Mouse (Mus musculus): ENCODE results near the gene Rarres2. TPM values are rescaled to one million over a fixed set of nuclear protein-coding genes. Genes with fewer than 3 reads are reported as not detected.

The Rarres2 gene
- total RNA-seq, 2 experiments from 2014 or later: 13.9 to 22.2 TPM

DNA sequence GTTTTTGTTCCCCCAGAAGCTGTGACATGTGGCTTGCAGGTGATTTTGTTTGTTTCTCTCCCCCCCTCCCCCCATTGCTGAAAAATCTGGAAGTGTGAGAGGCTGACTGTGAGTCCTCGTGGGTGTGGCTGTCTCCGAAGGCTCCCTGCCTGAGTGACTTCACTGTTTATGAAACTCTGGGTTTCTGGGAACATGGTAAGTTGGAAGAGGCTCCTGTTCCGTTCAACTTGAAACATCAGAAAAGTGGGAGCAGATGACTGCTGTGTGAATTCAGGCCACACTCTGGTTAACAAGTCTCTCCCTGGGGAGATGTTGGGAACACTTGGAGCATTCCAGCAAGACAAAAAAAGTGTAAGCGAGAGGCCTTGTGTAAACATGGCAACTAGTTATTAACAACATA, 25.7 kb downstream of the Rarres2 start:
- no peak overlapping the region for H3K4me3 ChIP-seq
- peak overlapping the region; percentile 81 for H3K27ac ChIP-seq
- intact Hi-C loops (cut with DNase I): no loop called here
- TF ChIP-seq CTCF (IDR thresholded peaks at IDR 0.05): no peak
- DNase-seq: peak; percentile 58

DNA sequence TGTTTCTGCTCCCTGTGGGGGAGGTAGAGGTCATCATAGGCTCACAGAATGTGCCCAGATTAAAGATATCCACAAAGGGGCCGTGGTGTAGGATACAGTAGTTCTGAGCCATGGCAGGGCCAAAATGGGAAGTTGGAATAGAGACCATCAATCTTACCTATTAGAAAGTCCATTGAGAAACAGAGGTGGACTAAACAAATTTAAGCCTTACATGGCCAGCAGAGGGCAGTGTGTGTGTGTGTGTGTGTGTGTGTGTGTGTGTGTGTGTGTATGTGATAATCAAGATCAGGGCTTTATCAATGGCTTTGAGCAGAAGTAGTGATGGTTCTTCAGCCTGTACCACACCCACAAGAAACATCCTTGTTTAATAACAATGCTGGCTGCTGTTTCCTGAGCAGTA, 26.3 kb downstream of the Rarres2 start:
- peak; percentile 39 for TF ChIP-seq CTCF (IDR thresholded peaks at IDR 0.05)
- Histone ChIP-seq H3K27ac (peak overlapping the region; percentile 81), H3K4me3 (no peak overlapping the region)
- intact Hi-C loops (cut with DNase I): no loop called here
- peak; percentile 56 for DNase-seq

- H3K27ac ChIP-seq: no peak overlapping the region
- no peak for TF ChIP-seq CTCF (IDR thresholded peaks at IDR 0.05)
- H3K4me3 ChIP-seq: no peak overlapping the region
- intact Hi-C loops (cut with DNase I): no loop called here
- DNase-seq: no peak
These were observed 27.3 kb downstream of the Rarres2 start for GRCm38 (mm10) chr6:48545251-48545650.

GRCm38 (mm10) chr6:48542631-48543030, 30.0 kb downstream of the Rarres2 start:
- H3K4me3 ChIP-seq: no peak overlapping the region
- TF ChIP-seq CTCF (IDR thresholded peaks at IDR 0.05): no peak
- intact Hi-C loops (cut with DNase I): loop anchor here (5.0 kb wide), 1 partner anchor 230 kb away; the partner anchor contains the start of gene Gimap3
- H3K27ac ChIP-seq: peak overlapping the region; percentile 95
- DNase-seq: no peak

GRCm38 (mm10) chr6:48541560-48542450, 30.8 kb downstream of the Rarres2 start:
- peak overlapping the region; percentile 95 for H3K27ac ChIP-seq
- peak; percentile 90 for DNase-seq
- no peak overlapping the region for H3K4me3 ChIP-seq
- TF ChIP-seq CTCF (IDR thresholded peaks at IDR 0.05): no peak
- intact Hi-C loops (cut with DNase I): loop anchor here (2.0 to 5.0 kb wide), 2 partner anchors 101 to 230 kb away; partner anchors contain the start of gene Gimap3

- intact Hi-C loops (cut with DNase I): loop anchor here (2.0 to 5.0 kb wide), 2 partner anchors 102 to 232 kb away; partner anchors contain the start of gene Gimap3
- Histone ChIP-seq H3K27ac (peak overlapping the region; percentile 95), H3K4me3 (no peak overlapping the region)
- TF ChIP-seq CTCF (IDR thresholded peaks at IDR 0.05): no peak
- no peak for DNase-seq
These were observed 31.9 kb downstream of the Rarres2 start for GRCm38 (mm10) chr6:48540721-48541120.

DNA sequence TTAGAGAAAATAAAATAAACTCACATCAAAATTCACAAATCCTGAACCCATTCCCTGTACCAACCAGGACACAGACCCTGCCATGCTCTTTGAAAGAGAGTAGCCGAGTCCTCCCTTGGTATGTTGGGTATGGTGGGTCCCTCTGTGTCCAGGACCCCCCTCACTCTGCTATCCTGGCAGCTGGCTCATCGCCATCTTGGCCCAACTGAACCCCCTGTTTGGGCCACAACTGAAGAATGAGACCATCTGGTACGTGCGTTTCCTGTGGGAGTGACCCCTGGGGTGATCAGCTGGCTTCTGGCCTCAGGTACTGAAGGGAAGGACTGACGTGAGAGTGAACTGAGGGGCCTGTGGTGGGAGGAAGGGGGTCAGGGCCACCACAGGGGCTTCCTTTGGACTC, 32.7 kb downstream of the Rarres2 start:
- Histone ChIP-seq H3K27ac (peak overlapping the region; percentile 95), H3K4me3 (no peak overlapping the region)
- intact Hi-C loops (cut with DNase I): loop anchor here (2.0 to 5.0 kb wide), 2 partner anchors 103 to 232 kb away; partner anchors contain the start of gene Gimap3
- no peak for TF ChIP-seq CTCF (IDR thresholded peaks at IDR 0.05)
- no peak for DNase-seq

GRCm38 (mm10) chr6:48538841-48539737, 33.5 kb downstream of the Rarres2 start:
- intact Hi-C loops (cut with DNase I): no loop called here
- H3K27ac ChIP-seq: peak overlapping the region; percentile 95
- TF ChIP-seq CTCF (IDR thresholded peaks at IDR 0.05): peak; percentile 83
- no peak overlapping the region for H3K4me3 ChIP-seq
- peak; percentile 86 for DNase-seq

DNA sequence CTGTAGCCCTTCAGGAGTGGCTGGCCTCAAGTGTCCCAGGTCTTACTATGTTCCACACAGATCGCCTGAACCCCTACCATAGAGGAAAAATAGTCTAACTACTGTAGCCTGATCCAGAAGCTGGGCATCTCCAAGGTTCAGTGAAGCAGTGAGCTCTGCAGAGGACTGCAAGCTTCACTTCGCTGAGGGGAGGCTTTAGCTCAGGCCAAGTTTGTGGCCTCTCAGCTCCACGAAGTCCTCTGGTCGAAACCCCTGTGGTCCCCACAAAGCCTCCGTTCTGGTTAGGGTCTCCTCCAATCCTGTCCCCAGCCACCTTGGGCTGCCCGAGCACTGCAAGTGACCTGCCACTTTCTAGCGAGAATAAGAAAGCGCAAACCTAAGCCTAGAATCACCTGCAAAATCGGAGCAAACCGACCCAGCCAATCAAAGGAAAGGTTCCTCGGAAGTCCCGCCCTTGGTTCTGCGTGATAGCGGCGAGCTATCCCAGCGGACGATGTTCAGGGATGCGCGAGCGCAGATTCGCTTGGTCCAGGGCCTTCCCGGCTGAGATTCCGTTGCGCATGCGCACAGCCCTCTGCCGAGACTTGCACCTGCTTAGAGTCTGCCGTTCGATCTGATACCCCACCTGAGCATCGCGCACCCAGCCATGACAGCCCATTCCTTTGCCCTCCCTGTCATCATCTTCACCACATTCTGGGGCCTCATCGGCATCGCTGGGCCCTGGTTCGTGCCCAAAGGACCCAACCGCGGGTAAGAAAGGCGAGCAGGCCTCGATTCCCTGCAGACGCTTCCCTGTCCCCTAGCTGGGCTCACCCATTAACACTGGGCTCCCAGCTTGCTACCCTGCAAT, 35.3 kb downstream of the Rarres2 start, which contains the start of gene Atp6v0e2:
TSS of gene Atp6v0e2 (plus strand) at position 511 of the 850 bp plus-strand sequence.
- Histone ChIP-seq H3K4me3 (peak within 1 kb of the TSS; percentile 85), H3K27ac (peak within 1 kb of the TSS; percentile 93)
- intact Hi-C loops (cut with DNase I): no loop called here
- peak; percentile 94 for DNase-seq
- TF ChIP-seq CTCF (IDR thresholded peaks at IDR 0.05): 0 out of 2 replicates have a peak, but pooled peaks have one; percentile 6

DNA sequence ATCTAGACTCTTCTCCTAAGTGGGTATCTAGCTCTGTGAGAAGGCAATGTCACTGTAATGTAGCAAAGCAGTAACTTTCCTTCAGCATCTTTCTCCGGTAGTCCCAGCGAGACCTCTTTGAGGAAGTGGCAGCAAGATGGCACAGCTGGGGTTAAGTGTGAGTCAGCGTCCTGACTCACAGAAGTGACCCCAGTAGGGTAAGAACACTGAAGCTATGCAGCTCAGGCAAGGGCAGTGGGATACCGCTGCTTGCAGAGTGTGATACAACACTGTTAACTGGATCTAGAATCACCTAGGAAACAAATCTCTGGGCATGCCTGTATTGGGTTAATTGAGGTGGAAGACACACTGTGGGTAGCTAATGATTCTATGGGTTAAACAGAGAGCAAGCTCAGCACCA, 36.5 kb downstream of the Rarres2 start:
- DNase-seq: no peak
- intact Hi-C loops (cut with DNase I): no loop called here
- no peak overlapping the region for H3K4me3 ChIP-seq
- no peak for TF ChIP-seq CTCF (IDR thresholded peaks at IDR 0.05)
- no peak overlapping the region for H3K27ac ChIP-seq

GRCm38 (mm10) chr6:48534913-48535312, 37.7 kb downstream of the Rarres2 start:
- intact Hi-C loops (cut with DNase I): no loop called here
- DNase-seq: no peak
- no peak for TF ChIP-seq CTCF (IDR thresholded peaks at IDR 0.05)
- no peak overlapping the region for H3K4me3 ChIP-seq
- no peak overlapping the region for H3K27ac ChIP-seq

DNA sequence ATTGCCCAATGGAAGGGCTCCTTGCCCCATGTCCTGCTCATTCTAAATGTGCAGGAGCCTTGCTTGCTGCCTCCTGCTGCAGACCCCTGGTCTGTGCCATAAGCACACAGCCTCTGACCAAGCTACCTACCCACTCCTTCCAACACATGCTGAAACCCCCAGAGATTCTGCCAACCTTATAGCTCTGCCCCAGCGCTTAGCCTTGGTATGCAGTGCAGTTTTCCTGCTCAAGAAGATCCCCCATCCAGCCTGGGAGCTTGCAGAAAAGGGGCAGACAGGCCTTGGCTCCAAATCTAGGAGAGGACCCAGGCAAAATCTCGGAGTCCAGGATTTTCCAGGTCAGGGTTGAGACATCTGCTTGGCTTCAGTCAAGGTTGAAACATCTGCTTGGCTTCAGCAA, 39.1 kb downstream of the Rarres2 start:
- intact Hi-C loops (cut with DNase I): no loop called here

More for the DNA sequence above, 39.1 kb downstream of the Rarres2 start:
- Histone ChIP-seq H3K4me3 (no peak overlapping the region), H3K27ac (no peak overlapping the region)
- no peak for DNase-seq
- no peak for TF ChIP-seq CTCF (IDR thresholded peaks at IDR 0.05)
